Mouse (Mus musculus) embryonic fibroblast, embryonic 13.5 days (primary cell): Measurements from ENCODE around the gene Gstz1.

ENCODE experiments used
- CTCF ChIP-seq: IDR thresholded peaks from 2 replicates; pipeline ENCODE4 v1.5.1; 2011; ENCODE audit warnings: mild to moderate bottlenecking, control low read depth, low read length, moderate library complexity, borderline replicate concordance; ENCODE audit not compliant: insufficient read depth
- POLR2A ChIP-seq: IDR thresholded peaks from 2 replicates; pipeline ENCODE4 v1.6.1; 2011; ENCODE audit warnings: low read depth, mild to moderate bottlenecking, control low read depth, low read length, moderate library complexity

DNA sequence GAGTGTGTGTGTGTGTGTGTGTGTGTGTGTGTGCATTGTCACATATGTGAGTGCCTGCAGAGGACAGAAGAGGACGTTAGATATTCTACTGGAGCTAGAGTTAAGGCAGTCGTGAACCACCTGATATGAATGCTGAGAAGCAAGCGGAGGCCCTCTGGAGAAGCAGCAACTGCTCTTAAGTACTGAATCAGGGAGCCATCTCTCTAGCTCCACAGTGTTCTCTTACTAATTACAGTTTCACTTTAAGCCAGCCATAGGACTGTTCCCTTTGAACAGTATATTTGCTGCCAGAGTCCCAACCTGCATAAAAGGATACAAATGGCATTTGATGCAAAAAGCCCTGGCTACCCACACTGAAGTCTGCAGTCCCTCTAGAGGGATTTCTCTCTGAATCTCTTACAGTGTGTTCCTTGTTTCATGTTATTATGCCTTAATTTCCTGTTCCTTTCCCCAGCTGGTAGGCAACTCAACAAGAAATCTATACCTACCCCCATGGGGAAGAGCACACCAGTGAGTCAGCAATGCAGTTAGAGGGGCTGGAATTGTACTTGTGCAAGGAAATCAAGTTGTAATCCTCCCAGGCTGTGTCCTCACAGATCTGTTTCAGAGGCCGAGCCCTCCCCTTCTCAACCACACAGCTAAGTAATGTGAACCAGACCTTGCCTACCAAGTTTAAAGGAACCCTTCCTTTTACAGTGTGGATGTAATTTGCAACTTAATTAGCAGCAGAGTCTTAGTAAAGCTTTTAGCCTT, 28.4 kb downstream of the Gstz1 start:
- TF ChIP-seq CTCF (no peak), POLR2A (no peak)
